Mouse (Mus musculus): ENCODE data around the gene Smc4.
A peak's percentile ranks its signal among the peaks of the same experiment; 100 is the strongest.
"Not testable (repeated sequence)": the region's sequence is repeated elsewhere in the genome, so short reads cannot be mapped to it uniquely, and the experiment has no call there.

Smc4 gene

GRCm38 (mm10) chr3:69018635-69019034, 14.1 kb downstream of the Smc4 start:
- not testable (repeated sequence) for DNase-seq

GRCm38 (mm10) chr3:69020285-69020684, 15.7 kb downstream of the Smc4 start:
- peak; percentile 57 for DNase-seq

GRCm38 (mm10) chr3:69020764-69021163, 16.2 kb downstream of the Smc4 start:
- DNase-seq: no peak

GRCm38 (mm10) chr3:69026133-69026783, 21.7 kb downstream of the Smc4 start:
- peak; percentile 28 for DNase-seq

- DNase-seq: no peak
Observed at GRCm38 (mm10) chr3:69040105-69040504, 35.6 kb downstream of the Smc4 start.

- DNase-seq: no peak
Observed at GRCm38 (mm10) chr3:69041298-69041697, 36.8 kb downstream of the Smc4 start.

- no peak for DNase-seq
Observed at GRCm38 (mm10) chr3:69044167-69044591, 39.6 kb downstream of the Smc4 start.

GRCm38 (mm10) chr3:69044645-69045399, 40.3 kb downstream of the Smc4 start, which contains the start of gene Trim59:
Trim59 (minus strand) TSS chr3:69044755.
- peak; percentile 94 for DNase-seq

- no peak for DNase-seq
Observed at GRCm38 (mm10) chr3:69045400-69045703, 40.8 kb downstream of the Smc4 start.

GRCm38 (mm10) chr3:69045750-69046149, 41.2 kb downstream of the Smc4 start:
- DNase-seq: no peak

- no peak for DNase-seq
Observed at GRCm38 (mm10) chr3:69046509-69046908, 42.0 kb downstream of the Smc4 start.

- no peak for DNase-seq
Observed at GRCm38 (mm10) chr3:69047684-69048083, 43.1 kb downstream of the Smc4 start.

GRCm38 (mm10) chr3:69049011-69049410, 44.5 kb downstream of the Smc4 start:
- DNase-seq: no peak

GRCm38 (mm10) chr3:69051894-69052293, 47.4 kb downstream of the Smc4 start:
- no peak for DNase-seq

GRCm38 (mm10) chr3:69054760-69055432, 50.4 kb downstream of the Smc4 start:
- DNase-seq: no peak

GRCm38 (mm10) chr3:69055871-69056270, 51.3 kb downstream of the Smc4 start:
- DNase-seq: no peak

- no peak for DNase-seq
Observed at GRCm38 (mm10) chr3:69060672-69061071, 56.1 kb downstream of the Smc4 start.

GRCm38 (mm10) chr3:69062764-69063163, 58.2 kb downstream of the Smc4 start:
- no peak for DNase-seq

- no peak for DNase-seq
Observed at GRCm38 (mm10) chr3:69064005-69064404, 59.5 kb downstream of the Smc4 start.
